Mouse (Mus musculus): ENCODE data around the gene Ctsll3. TPM values are rescaled to one million over a fixed set of nuclear protein-coding genes. Genes with fewer than 3 reads are reported as not detected.
A peak's percentile ranks its signal among the peaks of the same experiment; 100 is the strongest.

Ctsll3 gene
- total RNA-seq (2021) = not detected in 2 replicates
- long read RNA-seq, experiment 1 = 0 reads
- long read RNA-seq, experiment 2 = 0 reads

DNA sequence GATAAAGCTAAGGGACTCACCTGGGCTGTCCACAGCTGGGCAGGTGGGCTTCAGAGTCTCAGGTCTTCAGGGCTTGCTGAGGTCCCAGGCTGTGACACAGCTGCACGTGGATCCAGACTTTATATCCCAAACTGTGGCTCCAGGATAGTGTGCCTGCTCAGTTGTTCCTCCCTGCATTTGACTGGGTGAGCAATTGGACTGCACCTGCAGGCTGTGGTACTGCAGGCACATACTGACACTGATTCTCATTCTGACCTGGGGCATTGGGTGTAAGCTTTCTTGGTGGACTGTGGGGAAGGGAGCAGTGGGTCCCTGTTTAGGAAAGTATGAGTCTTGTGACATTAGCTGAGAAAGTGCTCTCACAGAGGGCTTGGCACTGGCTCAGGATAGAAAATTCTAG lies at the start of gene Ctsll3:
Gene Ctsll3 (minus strand): TSS at position 101 of the 400 bp plus-strand sequence.
- no peak for DNase-seq

DNA sequence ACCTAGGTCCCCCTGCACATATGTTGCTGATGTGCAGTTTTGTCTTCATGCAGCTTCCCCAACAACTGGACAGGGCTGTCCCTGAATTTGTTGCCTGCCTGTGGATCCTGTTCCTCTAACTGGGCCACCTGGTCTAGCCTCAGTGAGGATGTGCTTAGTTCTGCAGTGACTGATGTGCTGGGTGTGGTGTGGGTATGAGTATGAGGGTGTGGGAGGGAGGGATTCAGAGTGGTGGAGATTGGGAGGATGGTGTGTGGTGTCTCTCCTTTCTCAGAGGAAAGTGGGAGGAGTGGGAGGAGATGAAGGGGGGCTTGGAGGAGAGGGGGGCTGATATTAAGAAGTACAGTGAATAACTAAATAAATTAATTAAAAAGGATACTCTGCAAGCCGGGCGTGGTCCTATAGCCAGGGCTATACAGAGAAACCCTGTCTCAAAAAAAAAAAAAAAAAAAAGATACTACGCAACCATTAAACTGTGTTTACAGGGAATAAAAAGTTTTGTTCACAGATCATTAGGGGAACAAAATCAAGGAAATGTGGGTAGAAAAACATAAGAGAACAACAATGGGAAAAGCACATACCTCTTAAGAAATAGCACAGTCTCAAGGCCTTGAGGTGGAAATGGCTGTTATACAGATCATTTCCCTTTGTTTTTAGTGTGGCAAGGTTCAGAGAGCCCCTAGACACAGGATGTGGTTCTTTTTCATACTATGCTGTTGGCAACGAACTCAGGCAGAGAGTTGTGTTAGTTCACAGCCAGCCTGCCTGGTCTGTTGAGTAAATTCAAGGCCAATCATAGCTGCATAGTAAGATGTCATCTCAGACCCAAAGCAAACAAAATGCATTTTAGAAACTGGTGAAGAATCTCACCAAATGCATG lies 45.8 kb upstream of the Ctsll3 start:
- DNase-seq = no peak

GRCm38 (mm10) chr13:60843153-60843552 lies 40.5 kb upstream of the Ctsll3 start:
- no peak for DNase-seq

DNA sequence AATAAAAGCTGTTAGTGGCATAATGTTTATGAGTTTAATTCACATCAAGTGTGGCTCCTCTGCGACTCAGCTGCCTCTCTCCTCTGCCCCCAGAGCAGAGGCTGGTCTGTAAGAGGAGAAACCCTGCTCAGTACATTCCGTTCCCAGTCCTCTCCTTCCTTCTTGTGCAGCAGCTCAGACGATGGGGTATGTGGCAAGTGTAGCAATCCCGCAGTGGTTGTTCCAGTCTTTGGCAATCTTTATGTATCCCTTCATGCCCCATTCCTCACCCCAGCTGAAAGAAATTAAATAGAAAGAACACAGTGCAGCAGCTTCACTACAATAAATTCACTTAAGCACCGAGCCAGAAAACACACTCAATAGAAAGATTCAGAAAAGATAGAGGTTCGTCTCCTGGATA lies 40.1 kb upstream of the Ctsll3 start:
- DNase-seq = no peak

DNA sequence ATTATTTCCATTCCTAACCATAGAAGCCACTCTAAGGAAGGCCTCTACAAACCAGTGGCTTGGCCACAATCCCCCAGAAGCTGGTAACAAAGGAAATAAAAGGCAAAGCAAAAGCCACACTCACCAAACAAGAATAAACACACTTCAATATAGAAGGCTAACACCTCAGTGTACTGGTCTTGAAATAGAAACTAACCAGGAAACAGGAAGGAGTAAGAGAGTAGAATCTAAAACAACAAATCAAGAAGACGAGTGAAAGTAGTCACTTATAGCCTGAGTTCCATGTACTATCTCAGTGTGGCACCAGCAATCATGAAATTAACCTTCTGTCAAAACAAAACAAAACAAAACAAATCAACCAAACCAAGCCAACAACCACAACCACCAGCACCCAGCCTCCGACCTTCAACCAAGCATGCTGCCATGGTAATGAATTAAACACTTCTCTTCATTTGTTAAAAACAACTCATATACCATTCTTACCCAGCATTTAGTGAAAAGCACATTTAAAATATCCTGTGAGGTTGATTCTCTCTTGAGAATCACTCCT lies 36.8 kb upstream of the Ctsll3 start:
- no peak for DNase-seq

DNA sequence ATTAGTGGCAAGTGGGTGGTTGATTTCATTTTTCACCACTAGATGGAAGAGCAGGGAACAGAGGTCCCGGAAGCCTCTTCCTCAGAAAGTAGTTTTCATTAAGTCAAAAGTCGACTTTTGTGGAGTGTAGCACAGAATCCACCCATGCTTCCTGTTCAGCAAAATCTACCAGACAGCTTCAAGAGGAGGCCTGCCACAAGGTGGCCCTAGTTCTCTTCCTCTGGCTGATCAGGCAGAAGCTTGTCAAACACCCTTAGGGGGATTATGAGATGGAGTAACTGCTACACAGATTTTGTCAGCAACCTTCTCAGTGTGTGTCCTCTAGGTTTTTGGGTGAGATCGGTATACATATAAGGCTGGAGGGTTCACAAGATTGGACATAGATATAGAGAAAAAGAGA lies 23.4 kb upstream of the Ctsll3 start:
- peak; percentile 41 for DNase-seq

GRCm38 (mm10) chr13:60820486-60821175 lies 18.0 kb upstream of the Ctsll3 start:
- no peak for DNase-seq

- DNase-seq = peak; percentile 68
Observed at GRCm38 (mm10) chr13:60819469-60819868, 16.8 kb upstream of the Ctsll3 start.

GRCm38 (mm10) chr13:60813722-60814121 lies 11.1 kb upstream of the Ctsll3 start:
- no peak for DNase-seq

DNA sequence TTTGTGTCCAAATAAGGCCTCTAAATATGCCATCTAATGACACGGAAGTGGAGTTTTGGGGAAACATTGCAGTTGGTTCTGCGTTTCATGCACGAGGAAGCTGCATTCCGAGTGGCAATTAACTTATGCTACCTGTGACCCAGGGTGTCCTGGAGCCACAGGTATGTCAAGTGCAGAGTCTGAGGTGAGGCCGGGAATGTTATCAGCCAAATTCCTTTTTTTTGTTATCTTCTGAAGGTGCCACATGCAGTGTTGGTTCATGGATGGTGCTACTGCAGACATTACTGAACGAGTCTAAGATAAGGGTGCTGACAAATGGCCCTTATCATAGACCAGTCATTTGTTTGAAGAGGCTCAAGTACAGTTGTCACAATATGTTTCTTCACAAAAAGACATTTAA lies 10.1 kb upstream of the Ctsll3 start:
- DNase-seq = no peak

DNA sequence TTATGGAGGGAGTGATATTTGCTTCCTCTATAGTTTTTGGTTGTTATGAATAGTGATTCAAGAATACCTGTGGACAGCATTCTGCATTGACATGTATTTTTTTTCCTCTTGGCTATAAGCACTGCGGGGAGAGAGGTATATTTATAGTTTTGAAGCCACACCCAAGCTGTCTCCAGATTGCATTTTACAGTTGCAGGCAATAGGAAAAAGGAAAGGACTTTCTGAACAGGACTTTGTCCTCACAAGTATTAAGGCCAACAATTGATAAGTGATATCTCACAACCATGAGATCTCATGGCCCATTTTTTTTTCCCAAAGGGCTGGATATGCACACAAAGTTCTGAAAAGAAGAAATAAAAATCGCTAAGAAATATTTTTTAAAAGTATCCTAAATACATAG lies 7.0 kb upstream of the Ctsll3 start:
- no peak for DNase-seq

- DNase-seq = no peak
Observed at GRCm38 (mm10) chr13:60789466-60789865, 13.2 kb downstream of the Ctsll3 start.

DNA sequence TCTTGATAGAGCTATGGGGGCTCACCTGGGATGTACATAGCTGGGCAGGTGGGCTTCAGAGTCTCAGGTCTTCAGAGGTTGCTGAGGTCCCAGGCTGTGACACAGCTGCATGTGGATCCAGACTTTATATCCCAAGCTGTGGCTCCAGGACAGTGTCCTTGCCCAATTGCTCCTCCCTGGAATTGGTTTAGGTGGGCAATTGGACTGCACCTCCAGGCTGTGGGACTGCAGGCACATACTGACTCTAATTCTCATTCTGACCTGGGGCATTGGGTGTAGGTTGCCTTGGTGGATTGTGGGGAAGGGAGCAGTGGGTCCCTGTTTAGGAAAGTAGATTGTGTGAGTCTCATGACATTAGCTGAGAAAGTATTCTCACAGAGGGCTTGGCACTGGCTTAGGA lies 16.4 kb downstream of the Ctsll3 start, which contains the start of gene BC051665:
Gene BC051665 (minus strand): TSS at position 101 of the 400 bp plus-strand sequence.
- DNase-seq = no peak

DNA sequence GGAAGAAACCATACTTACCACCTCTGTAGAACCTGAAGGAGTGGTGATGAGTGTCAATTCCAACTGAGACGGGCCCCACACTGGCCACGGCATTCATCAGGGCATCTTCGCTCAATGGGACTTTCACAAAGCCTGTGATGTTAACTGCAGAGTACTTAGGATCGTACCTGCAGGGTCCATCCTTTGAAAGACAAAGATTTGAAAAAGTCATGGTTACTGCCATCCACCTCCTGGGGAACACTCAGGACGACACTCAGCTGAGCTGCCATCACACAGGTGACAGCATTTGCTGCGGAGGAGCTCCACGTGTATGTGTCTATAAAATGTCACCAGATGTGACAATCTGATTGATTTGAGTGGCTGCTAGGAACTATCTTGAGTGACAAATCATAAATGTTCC lies 19.3 kb downstream of the Ctsll3 start:
- no peak for DNase-seq

- DNase-seq = no peak
Observed at GRCm38 (mm10) chr13:60780534-60780933, 22.1 kb downstream of the Ctsll3 start.

DNA sequence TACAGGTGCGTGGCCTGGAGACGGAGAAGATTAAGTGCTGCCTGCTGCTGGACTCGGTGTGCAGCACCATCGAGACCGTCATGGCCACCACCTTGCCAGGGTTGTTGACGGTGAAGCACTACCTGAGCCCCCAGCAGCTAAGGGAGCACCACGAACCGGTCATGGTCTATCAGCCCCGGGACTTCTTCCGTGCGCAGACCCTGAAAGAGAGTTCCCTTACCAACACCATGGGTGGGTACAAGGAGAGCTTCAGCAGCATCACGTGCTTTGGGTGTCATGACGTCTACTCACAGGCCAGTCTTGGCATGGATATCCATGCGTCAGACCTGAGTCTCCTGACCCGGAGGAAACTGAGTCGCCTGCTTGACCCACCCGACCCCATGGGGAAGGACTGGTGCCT lies 41.5 kb downstream of the Ctsll3 start:
- DNase-seq = no peak

- no peak for DNase-seq
Observed at GRCm38 (mm10) chr13:60760392-60760791, 42.3 kb downstream of the Ctsll3 start.

DNA sequence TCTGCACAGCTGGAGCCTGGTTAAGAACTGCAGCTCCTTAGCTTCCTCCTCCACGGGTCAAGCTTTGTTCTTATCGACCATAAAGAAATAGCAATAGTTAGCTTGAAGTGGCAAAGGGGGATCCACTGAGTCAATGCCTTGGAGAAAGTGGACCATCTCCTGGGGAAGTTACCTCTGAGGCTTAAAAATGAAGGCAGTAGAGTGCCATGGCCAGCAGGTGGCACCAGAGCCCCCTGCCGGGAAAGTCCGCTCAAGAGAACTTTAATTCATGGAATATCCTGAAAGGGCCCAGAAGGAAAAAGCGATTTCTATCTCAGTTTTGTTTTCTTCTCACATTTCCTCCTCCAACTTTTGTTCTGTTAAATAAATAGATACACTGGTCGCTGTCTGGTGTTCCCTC lies 43.5 kb downstream of the Ctsll3 start:
- DNase-seq = peak; percentile 64

GRCm38 (mm10) chr13:60757292-60757691 lies 45.4 kb downstream of the Ctsll3 start:
- no peak for DNase-seq

DNA sequence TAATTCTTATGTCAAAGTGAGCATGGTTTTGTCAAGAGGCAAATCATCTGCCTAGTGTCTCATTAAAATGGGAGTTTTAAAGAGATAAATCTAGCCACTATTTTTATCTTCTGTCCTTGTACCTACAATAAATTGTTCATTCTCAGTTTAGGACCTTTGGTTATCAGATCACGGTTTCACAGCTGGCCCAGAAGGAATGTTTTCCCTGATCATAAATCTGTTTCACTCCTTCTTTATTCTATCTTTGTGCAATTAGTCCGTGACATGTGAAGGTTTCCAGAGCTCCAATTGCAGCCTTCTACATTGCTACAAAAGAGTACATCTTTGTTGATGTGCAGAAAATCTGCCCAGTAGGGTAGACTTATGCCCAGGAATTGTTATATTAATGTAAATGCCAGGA lies 47.4 kb downstream of the Ctsll3 start:
- DNase-seq = no peak

DNA sequence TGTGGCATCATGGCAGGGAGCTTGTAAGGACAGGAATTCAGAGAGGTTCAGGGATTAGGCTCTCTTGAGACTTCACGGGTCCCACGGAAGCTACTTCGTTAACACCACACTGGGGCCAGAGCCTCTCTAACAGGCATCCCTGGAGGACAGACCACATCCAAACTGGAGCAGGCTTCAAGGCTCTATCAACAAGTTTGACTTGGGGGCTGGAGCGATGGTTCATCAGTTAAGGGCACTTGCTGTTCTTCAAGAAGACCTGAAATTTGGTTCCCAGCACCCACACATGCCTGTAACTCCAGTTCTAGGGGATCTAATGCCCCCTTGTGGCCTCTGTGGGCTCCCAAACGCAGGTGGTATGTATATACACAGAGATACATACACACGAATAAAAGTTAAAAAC lies 49.4 kb downstream of the Ctsll3 start:
- DNase-seq = no peak

GRCm38 (mm10) chr13:60750930-60751329 lies 51.7 kb downstream of the Ctsll3 start:
- DNase-seq = no peak

DNA sequence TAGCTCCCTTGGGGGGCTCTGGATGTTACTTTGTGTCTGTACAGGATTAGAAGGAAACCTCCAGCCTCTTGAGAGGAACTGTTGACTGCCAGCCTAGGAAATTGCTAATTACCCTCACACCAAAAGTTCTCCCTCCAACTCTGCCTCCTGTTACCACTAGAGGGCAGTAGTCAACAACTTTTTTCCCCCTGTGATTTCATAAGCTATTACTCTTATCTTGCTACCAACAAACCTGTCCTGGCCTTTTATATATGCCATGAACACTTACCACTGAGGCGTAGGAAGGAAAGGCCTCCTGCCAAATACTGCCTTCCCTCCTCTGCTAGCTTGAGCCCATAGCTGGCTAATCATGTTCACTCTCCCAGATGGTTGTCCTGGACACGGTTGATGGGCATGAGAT lies 54.1 kb downstream of the Ctsll3 start:
- DNase-seq = no peak

Data from adrenal gland, postnatal 14 days (tissue).